In the genomic region with DNA sequence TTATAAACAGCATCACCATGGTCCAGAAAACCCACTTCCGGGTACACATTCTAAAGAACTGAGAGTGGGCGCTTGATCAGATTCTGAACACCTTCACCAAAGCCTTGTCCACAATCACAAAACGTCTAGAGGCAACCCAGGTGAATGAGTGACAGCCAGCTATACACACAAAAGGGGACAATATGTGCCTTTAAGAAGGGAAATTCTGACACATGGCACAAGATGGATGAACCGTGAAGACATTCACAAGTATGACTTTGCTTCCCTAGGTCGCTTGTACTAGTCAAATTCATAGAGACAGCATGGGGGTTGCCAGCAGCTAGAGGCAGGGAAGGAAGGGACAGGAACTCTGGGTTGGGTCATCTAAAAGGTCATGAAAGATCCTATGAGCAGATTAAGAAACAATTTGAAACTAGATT, we compare ENCODE assay signal across 17 mouse cellular contexts.
"Had no signal": no experiment of that assay in that cellular context is flagged by ENCODE, and none has a peak within 500 bp of the region (broad histone marks: within the 10 kb centered on the region; RNA-seq: fewer than 3 reads in every experiment).

No protein-coding gene starts in this region.

- H3K27ac ChIP-seq: layer of hippocampus, adult 2 months; limb, embryonic 12.5 days; liver, embryonic 13.5 days; lung, embryonic 15.5 days; macrophage; midbrain, embryonic 10.5 days; neural tube, embryonic 15.5 days had no signal

- H3K36me3 ChIP-seq: limb, embryonic 12.5 days; liver, embryonic 13.5 days; lung, embryonic 15.5 days; midbrain, embryonic 10.5 days; neural tube, embryonic 15.5 days had no signal

- H3K4me1 ChIP-seq: limb, embryonic 12.5 days; liver, embryonic 13.5 days; lung, embryonic 15.5 days; midbrain, embryonic 10.5 days; neural tube, embryonic 15.5 days had no signal

- H3K9me3 ChIP-seq: limb, embryonic 12.5 days; liver, embryonic 13.5 days; lung, embryonic 15.5 days; midbrain, embryonic 10.5 days; neural tube, embryonic 15.5 days had no signal

- H3K27me3 ChIP-seq: limb, embryonic 12.5 days; liver, embryonic 13.5 days; lung, embryonic 15.5 days; neural tube, embryonic 15.5 days had no signal

- H3K4me2 ChIP-seq: limb, embryonic 12.5 days; liver, embryonic 13.5 days; lung, embryonic 15.5 days; neural tube, embryonic 15.5 days had no signal

- H3K4me3 ChIP-seq: layer of hippocampus, adult 2 months; limb, embryonic 12.5 days; liver, embryonic 13.5 days; lung, embryonic 15.5 days; midbrain, embryonic 10.5 days; myocyte; neural tube, embryonic 15.5 days had no signal

- H3K9ac ChIP-seq: limb, embryonic 12.5 days; liver, embryonic 13.5 days; liver, postnatal 0 days; lung, embryonic 15.5 days; neural tube, embryonic 15.5 days had no signal

- ATAC-seq: liver, postnatal 0 days had no signal

- DNase-seq: kidney, adult 18-20 months; kidney, postnatal 10 days; kidney, postnatal 4 days; liver; liver, embryonic 13.5 days; liver, postnatal 0 days; lung, postnatal 14 days; right cerebral cortex, adult 18-20 months; right cerebral cortex, postnatal 25 days; thymus, postnatal 36 days had no signal
